Mouse (Mus musculus): ENCODE measurements around the gene Rnf123.
A peak's percentile ranks its signal among the peaks of the same experiment; 100 is the strongest.
"Not testable (repeated sequence)": the region's sequence is repeated elsewhere in the genome, so short reads cannot be mapped to it uniquely, and the experiment has no call there.

The Rnf123 gene

DNA sequence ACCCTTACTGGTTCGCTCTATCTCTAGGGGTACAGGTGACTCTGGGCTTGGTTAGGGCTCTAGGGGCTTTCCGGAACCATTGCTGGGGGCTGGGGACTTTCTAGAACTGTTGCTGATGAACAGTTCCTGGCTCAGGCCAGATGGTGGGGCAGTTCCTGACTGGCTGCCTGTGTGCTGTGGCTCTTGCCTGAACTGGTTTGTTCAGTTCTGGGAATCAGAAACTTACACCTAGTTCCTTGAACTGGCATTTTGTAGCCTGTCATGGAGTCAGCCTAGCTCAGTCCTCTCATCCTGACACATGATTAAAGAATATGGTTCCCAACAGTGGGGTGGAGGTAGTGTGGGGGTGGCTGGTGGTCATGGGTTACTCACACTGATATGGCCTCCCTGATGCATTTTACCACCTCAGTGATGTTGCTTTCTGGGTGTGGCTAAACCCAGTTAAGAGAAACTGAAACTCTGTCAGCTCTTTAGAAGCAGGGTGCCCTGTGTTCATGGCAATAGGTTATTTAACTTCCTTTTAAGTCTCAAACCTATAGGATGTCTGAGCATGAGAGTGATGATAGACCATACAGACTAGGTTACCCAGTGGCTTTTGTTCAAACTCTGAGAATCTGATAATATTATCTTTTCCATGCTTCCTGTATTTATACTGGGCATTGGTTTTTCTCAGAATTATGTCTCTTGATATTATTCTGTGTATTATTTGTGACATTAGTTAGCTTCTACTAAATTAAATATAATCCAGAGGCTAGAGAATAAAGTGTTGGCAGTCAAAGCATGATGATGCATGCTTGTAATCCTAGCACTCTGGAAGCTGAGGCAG, 47.6 kb downstream of the Rnf123 start:
- DNase-seq (ENCODE audit: low read depth, low spot score), result no peak

DNA sequence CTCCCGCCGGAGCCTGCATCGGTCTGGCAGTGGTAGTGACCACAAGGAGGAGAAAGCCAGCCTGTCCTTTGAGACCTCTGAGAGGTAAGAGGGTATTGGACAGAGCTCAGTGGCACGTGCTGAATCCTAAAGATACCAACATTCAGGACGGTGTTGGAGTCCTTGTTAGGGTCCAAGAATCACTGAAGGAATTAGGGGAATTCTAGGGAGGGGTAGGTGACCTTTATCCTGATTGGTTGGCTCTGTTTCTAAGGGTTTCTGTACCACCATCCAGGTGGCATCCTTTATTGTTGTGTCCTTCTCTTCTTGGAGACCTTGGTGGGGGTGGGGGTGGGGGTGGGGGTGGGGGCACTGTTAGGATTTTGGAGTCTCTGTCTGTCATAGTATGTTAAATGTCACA, 51.0 kb downstream of the Rnf123 start:
- DNase-seq (ENCODE audit: low read depth, low spot score), result no peak

DNA sequence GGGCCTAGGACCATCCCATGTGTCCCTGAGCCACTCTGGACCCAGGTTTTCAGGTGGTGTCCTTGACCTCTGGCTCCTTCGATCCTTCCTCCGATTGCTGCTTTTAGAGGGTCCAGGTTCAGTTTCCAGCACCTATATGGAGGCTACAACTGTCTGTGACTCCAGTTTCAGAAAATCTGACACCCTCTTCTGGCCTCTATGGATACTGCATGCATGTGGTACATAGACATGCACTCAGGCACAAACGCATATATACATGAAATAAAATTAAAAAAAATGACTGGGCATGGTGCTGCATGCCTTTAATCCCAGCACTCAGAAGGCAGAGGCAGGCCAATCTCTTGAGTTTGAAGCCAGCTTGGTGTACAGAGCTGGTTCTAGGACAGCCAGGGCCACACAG, 55.3 kb downstream of the Rnf123 start:
- no peak for DNase-seq (ENCODE audit: low read depth, low spot score)

DNA sequence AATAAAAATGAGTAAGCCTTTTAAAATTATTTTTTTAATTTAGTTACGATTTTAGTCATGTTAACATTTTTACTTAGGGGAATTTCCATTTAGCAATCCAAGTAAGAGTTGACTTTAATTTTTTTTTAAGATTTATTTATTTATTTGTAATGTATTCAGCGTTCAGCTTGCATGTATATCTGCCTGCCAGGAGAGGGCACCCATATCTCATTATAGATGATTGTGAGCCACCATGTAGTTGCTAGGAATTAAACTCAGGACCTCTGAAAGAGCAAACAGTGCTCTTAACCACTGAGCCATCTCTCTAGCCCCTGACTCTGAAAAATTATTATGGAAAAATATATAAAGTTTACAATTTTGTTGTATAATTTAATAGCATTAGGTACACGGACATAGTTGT, 56.6 kb downstream of the Rnf123 start:
- DNase-seq (ENCODE audit: low read depth, low spot score), result no peak

DNA sequence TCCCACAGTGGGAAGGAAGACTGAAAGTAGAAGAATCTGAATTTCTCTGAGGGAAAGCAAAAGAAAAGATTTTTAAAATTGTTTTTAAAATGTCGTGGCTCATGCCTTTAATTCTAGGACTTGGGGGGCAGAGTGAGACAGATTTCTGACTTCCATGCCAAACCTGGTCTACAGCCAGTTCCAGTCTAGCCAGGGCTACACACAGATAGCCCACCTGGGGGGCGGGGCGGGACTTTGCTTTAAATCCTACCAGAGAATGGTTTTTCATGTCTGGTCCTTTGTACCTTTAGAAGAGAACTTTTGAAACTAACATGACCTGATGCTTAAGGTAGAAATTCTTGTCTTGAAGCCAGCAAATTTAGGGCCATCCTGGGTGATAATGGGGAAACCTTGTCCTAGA, 59.9 kb downstream of the Rnf123 start:
- no peak for DNase-seq (ENCODE audit: low read depth, low spot score)

DNA sequence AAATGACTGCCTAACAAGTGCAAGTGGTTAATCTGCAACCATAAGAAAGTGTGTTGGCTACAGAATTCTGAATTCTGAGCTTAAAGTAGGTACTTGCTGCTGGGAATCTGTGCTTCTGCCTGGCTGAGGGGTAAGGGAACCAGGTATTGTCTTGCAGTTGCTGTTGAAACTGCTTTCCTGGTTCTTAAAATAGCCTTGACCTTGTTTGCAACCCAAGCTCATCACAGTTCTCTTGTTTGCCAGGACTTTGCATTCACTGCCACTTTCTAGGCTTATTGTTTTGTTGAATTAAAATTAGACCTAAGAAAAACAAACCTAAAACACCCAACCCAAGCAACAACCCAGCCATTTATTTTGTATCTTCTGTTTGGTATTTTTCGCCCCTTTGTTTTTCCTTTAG, 62.4 kb downstream of the Rnf123 start:
- no peak for DNase-seq (ENCODE audit: low read depth, low spot score)

DNA sequence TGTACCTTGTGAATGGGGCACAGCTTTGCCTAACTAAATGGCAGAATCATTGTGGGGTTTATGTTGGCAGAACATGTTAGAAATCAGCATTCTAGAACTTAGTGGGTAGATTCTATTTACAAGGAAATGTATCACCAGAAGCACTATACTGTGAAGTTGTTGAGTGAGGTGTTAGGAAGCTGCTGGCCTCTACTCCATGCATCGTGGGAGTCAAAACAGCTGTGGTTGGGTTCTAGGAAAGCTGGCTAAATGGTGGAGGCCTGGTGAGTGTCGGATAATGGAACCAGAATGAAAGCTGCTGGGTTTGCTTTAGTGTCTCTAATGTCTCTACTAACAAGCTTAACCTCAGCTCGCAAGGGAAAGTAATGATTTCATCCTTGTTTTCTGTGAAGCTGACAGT, 66.0 kb downstream of the Rnf123 start:
- DNase-seq (ENCODE audit: low read depth, low spot score), result peak; percentile 79

DNA sequence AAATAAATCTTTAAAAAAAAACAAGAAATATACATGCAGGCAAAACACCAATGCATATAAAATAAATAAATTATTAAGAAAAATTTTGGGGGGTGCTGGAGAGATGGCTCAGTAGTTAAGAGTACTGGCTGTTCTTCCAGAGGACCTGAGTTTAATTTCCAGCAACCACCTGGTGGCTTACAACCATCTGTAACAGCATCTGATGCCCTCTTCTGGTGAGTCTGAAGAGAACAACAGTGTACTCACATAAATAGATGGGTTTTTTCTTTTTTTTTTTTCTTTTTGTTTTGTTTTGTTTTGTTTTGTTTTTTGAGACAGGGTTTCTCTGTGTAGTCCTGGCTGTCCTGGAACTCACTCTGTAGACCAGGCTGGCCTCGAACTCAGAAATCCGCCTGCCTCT, 69.6 kb downstream of the Rnf123 start:
- not testable (repeated sequence) for DNase-seq (ENCODE audit: low read depth, low spot score)

DNA sequence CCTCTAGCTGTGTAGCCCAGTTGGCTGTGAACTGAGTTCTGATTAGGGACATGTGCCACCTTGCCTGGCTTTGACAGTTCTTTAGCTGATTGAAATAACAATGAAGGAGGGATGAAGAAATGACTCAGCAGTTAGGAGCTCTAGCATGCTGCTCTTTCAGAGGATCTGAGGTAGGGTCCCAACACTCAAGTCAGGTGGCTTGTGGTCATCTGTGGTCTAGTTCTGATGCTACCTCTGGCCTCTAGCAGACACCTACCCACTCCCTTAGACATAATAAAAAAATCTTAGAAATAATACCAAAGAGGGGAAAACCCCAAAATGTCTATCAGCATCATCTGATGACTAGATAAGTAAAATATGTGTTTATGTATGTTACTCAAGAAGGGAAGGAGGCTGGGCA, 72.8 kb downstream of the Rnf123 start:
- DNase-seq (ENCODE audit: low read depth, low spot score), result no peak

DNA sequence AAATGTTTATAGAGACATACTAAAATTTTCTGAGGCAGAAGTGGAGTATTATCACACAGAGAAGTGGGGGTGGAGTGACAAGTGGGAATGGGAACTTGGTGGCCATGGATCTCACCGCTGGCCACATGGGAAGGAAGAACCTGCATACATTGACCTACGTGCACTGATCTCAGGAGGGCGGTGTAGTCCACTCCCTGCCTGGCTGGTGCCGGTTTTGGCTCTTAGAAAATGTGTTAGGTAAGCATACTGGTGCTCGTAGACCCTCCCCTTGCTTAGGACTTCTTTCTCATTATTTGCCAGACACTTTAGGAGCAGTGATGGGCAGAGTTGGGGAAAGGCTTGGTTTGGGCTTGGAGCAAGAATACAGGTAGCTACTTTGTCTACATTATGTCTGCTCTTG, 75.1 kb downstream of the Rnf123 start:
- no peak for DNase-seq (ENCODE audit: low read depth, low spot score)

DNA sequence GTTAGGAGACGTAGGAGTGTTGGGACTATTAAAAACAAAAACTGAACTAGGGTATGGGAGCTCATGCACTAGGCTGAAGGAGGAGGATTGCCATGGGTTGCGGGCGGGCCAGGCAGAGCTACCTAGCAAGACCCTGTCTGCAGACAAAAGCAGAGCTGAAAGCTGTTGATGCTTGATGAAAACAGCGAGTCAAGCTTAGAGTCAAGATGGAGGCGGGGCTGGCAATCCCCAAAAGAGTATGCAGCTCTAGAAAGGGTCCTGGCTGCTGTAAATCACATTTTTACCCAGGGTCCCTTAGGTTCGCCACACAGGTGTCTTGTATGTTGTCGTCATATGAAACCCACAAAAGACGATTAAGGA, 79.6 kb downstream of the Rnf123 start:
- DNase-seq (ENCODE audit: low read depth, low spot score), result no peak

DNA sequence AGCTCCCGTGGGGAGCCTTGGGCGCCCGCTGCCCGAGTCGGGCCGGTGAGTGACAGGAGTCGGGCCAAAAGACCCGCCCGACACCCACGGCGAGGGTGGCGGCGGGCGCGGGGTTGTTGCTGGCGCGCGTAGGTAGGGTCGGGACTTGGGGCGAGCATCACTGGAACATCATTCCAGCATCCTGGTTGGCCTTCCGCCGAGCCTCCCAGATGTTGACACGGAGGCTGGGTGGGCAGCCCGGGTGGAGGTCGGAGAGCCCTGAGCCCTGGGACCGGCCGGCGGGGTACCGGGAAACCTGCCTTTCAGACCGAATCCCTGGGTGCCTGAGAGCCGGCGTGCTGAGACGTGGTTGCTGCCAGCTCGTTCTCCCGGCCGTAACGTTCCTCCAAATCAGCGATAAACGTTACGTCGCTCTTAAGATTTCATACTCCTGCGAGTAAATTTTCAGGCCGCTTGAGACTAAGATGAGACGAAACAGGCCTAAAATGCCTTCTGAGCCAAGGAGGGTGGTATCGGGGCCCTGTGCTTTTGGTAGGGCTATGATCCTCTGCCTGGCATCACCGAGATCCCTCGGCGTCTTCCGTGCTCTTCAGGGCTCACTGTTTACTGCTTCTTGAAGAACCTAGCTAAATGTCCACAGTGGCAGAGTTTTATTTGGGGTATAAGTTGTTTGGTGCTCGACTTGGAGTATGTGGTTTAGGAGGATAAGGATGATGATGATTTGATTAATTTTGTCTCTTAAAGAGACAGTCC, 80.2 kb downstream of the Rnf123 start:
- DNase-seq (ENCODE audit: low read depth, low spot score), result peak; percentile 32

DNA sequence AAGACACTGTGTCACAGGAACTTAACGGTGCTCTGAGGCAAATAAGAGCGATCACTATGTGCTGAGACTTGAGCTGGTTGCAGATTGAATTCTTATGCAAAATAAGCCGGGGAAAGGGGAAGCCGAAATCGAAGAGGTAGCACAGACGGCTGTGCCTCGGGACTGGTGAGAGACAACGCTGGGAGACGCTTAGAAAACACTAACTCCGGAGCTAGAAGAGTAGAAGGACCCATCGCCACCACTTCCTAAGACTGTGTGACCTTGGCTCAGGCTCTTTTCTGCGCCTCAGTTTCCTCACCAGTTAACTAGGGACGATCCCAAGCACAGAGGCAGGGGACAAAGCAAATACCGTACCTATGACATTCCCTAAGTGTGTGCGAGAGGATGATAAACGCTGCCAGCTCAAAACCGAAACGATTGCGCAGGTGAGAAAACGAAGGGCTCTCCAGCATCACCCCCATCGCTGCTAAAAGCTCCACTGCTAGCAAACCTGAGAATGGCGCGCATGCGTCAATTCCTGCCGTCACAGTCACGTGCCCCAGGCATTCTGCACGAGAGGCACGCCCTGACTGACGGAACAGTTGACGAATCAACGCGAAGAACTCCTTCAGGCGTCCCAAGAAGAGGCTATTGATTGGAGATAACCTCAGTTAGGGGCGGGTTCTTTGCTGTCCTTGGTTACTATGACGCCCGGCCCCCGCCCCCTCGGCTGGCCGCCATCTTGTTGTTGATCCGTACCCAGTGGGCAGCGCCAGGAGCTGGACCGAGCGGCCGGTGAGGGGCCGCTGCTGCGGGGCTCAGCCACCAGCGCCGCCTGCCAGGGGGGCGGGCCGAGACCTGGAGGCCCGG, 81.0 kb downstream of the Rnf123 start, which contains the start of gene Ip6k1:
Gene Ip6k1, plus strand, starts transcription at position 580 of the 849 bp plus-strand sequence.
- DNase-seq (ENCODE audit: low read depth, low spot score), result peak; percentile 100

Data from telencephalon, adult 2 months (tissue).